Mouse (Mus musculus) kidney, postnatal 0 days (tissue): ENCODE data around the gene Pde2a. TPM values are rescaled to one million over a fixed set of nuclear protein-coding genes. Genes with fewer than 3 reads are reported as not detected.

Source experiments
- ATAC-seq: fragments of 200-750 bp; cut with Nextera tagmentation; replicated peaks from 2 replicates; pipeline ENCODE4 v1.8.0; 2017; ENCODE audit warnings: low read depth, moderate number of reproducible peaks, moderate TSS enrichment, moderate library complexity; ENCODE audit not compliant: low FRiP score
- DNase-seq: peaks from one replicate; pipeline ENCODE4 v3.0.0-alpha.2; 2016; ENCODE audit warnings: low spot score
- H3K27ac ChIP-seq: fragments of 300-500 bp; sonication (generic); 2 replicates; pipeline ENCODE4 v1.5.1; 2014; ENCODE audit warnings: mild to moderate bottlenecking
- H3K27me3 ChIP-seq: fragments of 300-500 bp; sonication (generic); 2 replicates; pipeline ENCODE4 v1.6.1; 2014; ENCODE audit warnings: low read length, mixed read lengths; ENCODE audit not compliant: insufficient read depth
- H3K36me3 ChIP-seq: fragments of 300-500 bp; sonication (generic); 2 replicates; pipeline ENCODE4 v1.6.1; 2014; ENCODE audit warnings: low read length, mixed read lengths; ENCODE audit not compliant: insufficient read depth
- H3K4me1 ChIP-seq: fragments of 300-500 bp; sonication (generic); replicated peaks from 2 replicates; pipeline ENCODE4 v1.6.1; 2014; ENCODE audit warnings: antibody characterized with exemption, low read length, mixed read lengths; ENCODE audit not compliant: insufficient read depth
- H3K4me2 ChIP-seq: fragments of 300-500 bp; sonication (generic); 2 replicates; pipeline ENCODE4 v1.6.1; 2014; ENCODE audit warnings: mild to moderate bottlenecking, low read length, moderate library complexity, mixed read lengths
- H3K4me3 ChIP-seq: fragments of 300-500 bp; sonication (generic); replicated peaks from 2 replicates; pipeline ENCODE4 v1.5.1; 2014; ENCODE audit warnings: low read depth, low read length
- H3K9ac ChIP-seq: fragments of 300-500 bp; sonication (generic); 2 replicates; pipeline ENCODE4 v1.6.1; 2014; ENCODE audit warnings: low read depth, low read length
- H3K9me3 ChIP-seq: fragments of 300-500 bp; sonication (generic); replicated peaks from 2 replicates; pipeline ENCODE4 v1.6.1; 2016; ENCODE audit warnings: low read length, inconsistent platforms, mixed read lengths
- CTCF ChIP-seq: IDR thresholded peaks from 2 replicates; pipeline ENCODE4 v1.5.1; 2016; ENCODE audit warnings: antibody characterized with exemption, low read depth, mild to moderate bottlenecking, moderate library complexity
- WGBS: fragments of 180-500 bp; shearing (Covaris S2); extraction: QIAGEN DNeasy Blood & Tissue Kit; methylation state at CpG from one replicate; pipeline ENCODE4 v1.1.7; 2014; 5-methylcytosine and 5-hydroxymethylcytosine counted together
- polyA plus RNA-seq: library from polyadenylated mRNA; unstranded; fragments of >200 nt; fragmentation: Nextera tagmentation; extraction: Ambion mirVana; gene quantifications from 2 replicates; pipeline ENCODE4 v1.2.1, GENCODE M21; 2015

Gene Pde2a
- polyA plus RNA-seq, 1 experiment from 2014 or later, result 21.0 TPM

- peak; percentile 77 for DNase-seq
- Histone ChIP-seq H3K27ac (no peak overlapping the region), H3K36me3 (no peaks in the 10 kb centered on the region), H3K4me3 (no peak overlapping the region), H3K27me3 (no peaks in the 10 kb centered on the region), H3K4me2 (no peak overlapping the region), H3K9me3 (no peaks in the 10 kb centered on the region), H3K4me1 (no peaks in the 10 kb centered on the region), H3K9ac (no peak overlapping the region)
- TF ChIP-seq CTCF, result no peak
- WGBS, result 30% methylated on average over 3 of the region's 3 CpGs
- ATAC-seq, result no peak
These were observed 578 bp downstream of the Pde2a start for GRCm38 (mm10) chr7:101422069-101422468.

- DNase-seq, result no peak
- Histone ChIP-seq H3K4me2 (no peak overlapping the region), H3K9me3 (no peaks in the 10 kb centered on the region), H3K36me3 (no peaks in the 10 kb centered on the region), H3K27ac (no peak overlapping the region), H3K27me3 (no peaks in the 10 kb centered on the region), H3K9ac (no peak overlapping the region), H3K4me3 (no peak overlapping the region), H3K4me1 (no peaks in the 10 kb centered on the region)
- WGBS, result 86% methylated on average over 8 of the region's 8 CpGs
- no peak for TF ChIP-seq CTCF
- ATAC-seq, result no peak
These were observed 1.2 kb downstream of the Pde2a start for GRCm38 (mm10) chr7:101422646-101423045.

GRCm38 (mm10) chr7:101423970-101424369, 2.5 kb downstream of the Pde2a start:
- Histone ChIP-seq H3K27me3 (no peaks in the 10 kb centered on the region), H3K4me3 (no peak overlapping the region), H3K9ac (no peak overlapping the region), H3K9me3 (no peaks in the 10 kb centered on the region), H3K4me2 (no peak overlapping the region), H3K36me3 (no peaks in the 10 kb centered on the region), H3K4me1 (no peaks in the 10 kb centered on the region), H3K27ac (no peak overlapping the region)
- ATAC-seq (no peak), DNase-seq (no peak)
- WGBS, result 40% methylated on average over 6 of the region's 6 CpGs
- TF ChIP-seq CTCF, result no peak

GRCm38 (mm10) chr7:101426692-101427091, 5.2 kb downstream of the Pde2a start:
- H3K27me3 ChIP-seq, result no peaks in the 10 kb centered on the region
- no peaks in the 10 kb centered on the region for H3K9me3 ChIP-seq
- no peak overlapping the region for H3K4me2 ChIP-seq
- DNase-seq (no peak), ATAC-seq (no peak)
- 71% methylated on average over 8 of the region's 8 CpGs for WGBS
- H3K4me3 ChIP-seq, result no peak overlapping the region
- no peak overlapping the region for H3K27ac ChIP-seq
- H3K4me1 ChIP-seq, result no peaks in the 10 kb centered on the region
- H3K36me3 ChIP-seq, result no peaks in the 10 kb centered on the region
- H3K9ac ChIP-seq, result no peak overlapping the region
- no peak for TF ChIP-seq CTCF

GRCm38 (mm10) chr7:101427736-101428135, 6.2 kb downstream of the Pde2a start:
- peak; percentile 78 for TF ChIP-seq CTCF
- H3K9me3 ChIP-seq, result no peaks in the 10 kb centered on the region
- 13% methylated on average over 2 of the region's 2 CpGs for WGBS
- H3K4me1 ChIP-seq, result no peaks in the 10 kb centered on the region
- no peak overlapping the region for H3K9ac ChIP-seq
- H3K4me3 ChIP-seq, result no peak overlapping the region
- no peaks in the 10 kb centered on the region for H3K27me3 ChIP-seq
- ATAC-seq (no peak), DNase-seq (peak; percentile 52)
- no peak overlapping the region for H3K4me2 ChIP-seq
- H3K36me3 ChIP-seq, result no peaks in the 10 kb centered on the region
- H3K27ac ChIP-seq, result no peak overlapping the region

- ATAC-seq, result no peak
These were observed 13.5 kb downstream of the Pde2a start for GRCm38 (mm10) chr7:101435038-101435437.

GRCm38 (mm10) chr7:101437876-101438275, 16.4 kb downstream of the Pde2a start:
- H3K27me3 ChIP-seq, result no peaks in the 10 kb centered on the region
- no peak overlapping the region for H3K9ac ChIP-seq
- TF ChIP-seq CTCF, result no peak
- H3K27ac ChIP-seq, result no peak overlapping the region
- ATAC-seq (no peak), DNase-seq (peak; percentile 67)
- H3K4me3 ChIP-seq, result no peak overlapping the region
- WGBS, result 0% methylated on average over 1 of the region's 1 CpGs
- no peaks in the 10 kb centered on the region for H3K36me3 ChIP-seq
- H3K9me3 ChIP-seq, result no peaks in the 10 kb centered on the region
- no peaks in the 10 kb centered on the region for H3K4me1 ChIP-seq
- no peak overlapping the region for H3K4me2 ChIP-seq

More at GRCm38 (mm10) chr7:101435038-101435437, 13.5 kb downstream of the Pde2a start:
- no peaks in the 10 kb centered on the region for H3K36me3 ChIP-seq
- H3K4me3 ChIP-seq, result no peak overlapping the region
- TF ChIP-seq CTCF, result no peak
- H3K4me2 ChIP-seq, result no peak overlapping the region
- no peak for DNase-seq
- no peak overlapping the region for H3K9ac ChIP-seq
- H3K9me3 ChIP-seq, result no peaks in the 10 kb centered on the region
- H3K27ac ChIP-seq, result no peak overlapping the region
- WGBS, result 58% methylated on average over 6 of the region's 6 CpGs
- H3K4me1 ChIP-seq, result no peaks in the 10 kb centered on the region
- H3K27me3 ChIP-seq, result no peaks in the 10 kb centered on the region
